Mouse (Mus musculus) liver, adult 2 months (tissue): ENCODE measurements around the gene Elmo2.

Experiments
- CTCF ChIP-seq: fragments of 200-500 bp; IDR thresholded peaks from 2 replicates; pipeline ENCODE4 v1.5.1; 2011; ENCODE audit warnings: low read depth, low read length, control low read depth
- POLR2A ChIP-seq: fragments of 200-500 bp; IDR thresholded peaks from 2 replicates; pipeline ENCODE4 v1.6.1; 2011; ENCODE audit warnings: low read length, control low read depth; ENCODE audit not compliant: insufficient read depth; ENCODE audit errors: extremely low read depth

- TF ChIP-seq CTCF (no peak), POLR2A (no peak)
Measured at GRCm38 (mm10) chr2:165257151-165257834, 69.0 kb downstream of the Elmo2 start.
